Mouse (Mus musculus) left cerebral cortex, postnatal 14 days (tissue): ENCODE data around the gene Evx2. TPM values are rescaled to one million over a fixed set of nuclear protein-coding genes. Genes with fewer than 3 reads are reported as not detected.

Source experiments
- DNase-seq, 2 experiments: peaks; one replicate each; pipeline ENCODE4 v3.0.0; 2021 to 2022; ENCODE audit warnings: low spot score in 2 of 2, mixed read lengths in 1 of 2
- intact Hi-C: fragments of 180-260 bp; cut with DNase I; formaldehyde crosslinking; loops from one replicate; pipeline ENCODE4 v1.15.1; 2025
- total RNA-seq, 2 experiments: library from RNA; stranded (reverse); gene quantifications; 2 replicates each; pipeline ENCODE4 v1.2.3; 2021

The Evx2 gene
- total RNA-seq, 2 experiments from 2014 or later: not detected

DNA sequence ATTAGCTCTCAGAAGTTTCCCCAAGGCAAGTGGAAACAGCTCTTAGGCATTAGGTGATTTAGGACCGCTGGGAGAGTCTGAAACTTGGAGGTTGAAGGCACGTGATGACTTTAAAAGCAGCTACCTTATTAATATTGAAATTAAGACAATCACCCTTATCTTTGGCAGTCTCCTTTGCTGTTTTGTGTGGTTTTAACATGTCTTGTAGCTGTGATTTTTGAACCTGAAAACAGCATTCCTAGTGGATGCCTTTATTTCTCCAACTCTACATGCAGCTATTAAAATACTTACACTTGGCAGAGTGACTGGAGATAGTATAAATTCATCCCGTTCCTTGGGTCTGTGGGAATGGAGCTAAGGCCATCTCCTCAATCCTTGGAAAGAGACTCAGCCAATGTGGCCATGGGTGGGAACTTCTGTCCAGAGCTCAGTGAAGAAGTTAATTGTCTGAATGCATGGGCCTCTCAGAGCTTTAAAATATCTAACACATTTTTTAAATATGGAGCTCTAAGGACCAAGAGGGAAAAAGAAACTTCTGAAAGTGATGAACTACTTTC is 11.4 kb upstream of the Evx2 start:
- intact Hi-C loops: loop anchor here (10.0 kb wide), 1 partner anchor 1396 kb away; the partner anchor contains the start of gene Sp9
- no peak for DNase-seq

DNA sequence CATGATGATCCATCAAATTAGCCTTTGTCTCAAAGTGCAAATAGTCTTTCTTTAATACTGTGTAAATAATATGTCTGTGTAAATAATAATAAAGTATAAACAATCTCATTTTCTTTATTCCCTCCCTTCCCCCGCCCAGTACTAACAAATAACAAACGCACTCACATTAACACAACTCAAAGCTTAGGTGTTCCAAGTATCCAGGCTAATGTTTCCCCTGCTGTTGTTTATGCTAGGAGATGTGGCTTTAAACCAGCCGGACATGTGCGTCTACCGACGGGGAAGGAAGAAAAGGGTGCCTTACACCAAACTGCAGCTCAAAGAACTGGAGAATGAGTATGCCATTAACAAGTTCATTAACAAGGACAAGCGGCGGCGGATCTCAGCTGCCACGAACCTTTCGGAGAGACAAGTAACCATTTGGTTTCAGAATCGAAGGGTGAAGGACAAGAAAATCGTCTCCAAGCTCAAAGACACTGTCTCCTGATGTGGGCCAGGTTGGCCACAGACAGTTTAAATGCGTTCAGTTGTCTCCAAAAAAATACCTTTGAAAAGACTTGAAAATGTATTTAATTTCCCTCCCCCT is 10.4 kb upstream of the Evx2 start:
- no peak for DNase-seq
- intact Hi-C loops: loop anchor here (10.0 kb wide), 2 partner anchors 535 to 1395 kb away; partner anchors contain the start of gene Sp9

DNA sequence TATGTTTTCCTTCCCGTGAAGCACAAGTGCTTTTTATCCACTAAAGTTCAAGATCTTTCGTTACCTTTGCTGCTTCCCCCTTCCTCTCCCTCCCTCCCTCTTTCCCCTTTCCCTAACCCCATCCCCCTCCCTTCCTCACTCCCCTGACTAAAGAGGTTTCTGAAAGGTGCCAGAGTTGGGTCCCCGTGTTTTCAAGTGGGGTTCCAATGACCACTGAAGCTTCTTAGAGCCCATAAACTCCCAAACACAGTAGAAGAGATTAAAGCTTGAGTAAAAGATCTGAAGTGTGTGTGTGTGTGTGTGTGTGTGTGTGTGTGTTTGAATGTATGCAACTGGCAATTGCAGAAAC is 9.8 kb upstream of the Evx2 start:
- intact Hi-C loops: loop anchor here (10.0 kb wide), 1 partner anchor 534 kb away; no protein-coding TSS in a partner anchor
- DNase-seq: no peak

DNA sequence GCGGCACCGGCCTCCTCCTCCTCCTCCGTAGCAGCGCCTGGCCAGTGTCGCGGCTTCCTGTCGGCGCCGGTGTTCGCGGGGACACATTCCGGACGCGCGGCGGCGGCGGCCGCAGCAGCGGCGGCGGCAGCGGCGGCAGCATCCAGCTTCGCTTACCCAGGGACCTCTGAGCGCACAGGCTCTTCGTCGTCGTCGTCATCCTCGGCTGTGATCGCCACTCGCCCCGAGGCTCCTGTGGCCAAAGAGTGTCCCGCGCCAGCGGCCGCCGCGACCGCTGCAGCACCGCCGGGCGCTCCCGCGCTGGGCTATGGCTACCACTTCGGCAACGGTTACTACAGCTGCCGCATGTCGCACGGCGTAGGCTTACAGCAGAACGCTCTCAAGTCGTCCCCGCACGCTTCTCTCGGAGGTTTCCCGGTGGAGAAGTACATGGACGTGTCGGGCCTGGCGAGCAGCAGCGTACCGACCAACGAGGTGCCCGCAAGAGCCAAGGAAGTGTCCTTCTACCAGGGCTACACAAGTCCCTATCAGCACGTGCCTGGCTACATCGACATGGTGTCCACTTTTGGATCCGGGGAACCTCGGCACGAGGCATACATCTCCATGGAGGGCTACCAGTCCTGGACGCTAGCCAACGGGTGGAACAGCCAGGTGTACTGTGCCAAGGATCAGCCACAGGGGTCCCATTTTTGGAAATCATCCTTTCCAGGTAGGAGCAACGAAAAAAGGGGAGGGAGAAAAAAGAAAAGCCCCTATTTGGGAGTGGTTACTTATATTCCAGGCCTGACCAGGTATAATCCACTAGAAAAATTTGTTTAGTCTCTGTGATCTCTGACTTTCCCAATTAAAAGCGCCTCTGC is 9.2 kb upstream of the Evx2 start:
- intact Hi-C loops: loop anchor here (10.0 kb wide), 1 partner anchor 534 kb away; no protein-coding TSS in a partner anchor
- DNase-seq: no peak

DNA sequence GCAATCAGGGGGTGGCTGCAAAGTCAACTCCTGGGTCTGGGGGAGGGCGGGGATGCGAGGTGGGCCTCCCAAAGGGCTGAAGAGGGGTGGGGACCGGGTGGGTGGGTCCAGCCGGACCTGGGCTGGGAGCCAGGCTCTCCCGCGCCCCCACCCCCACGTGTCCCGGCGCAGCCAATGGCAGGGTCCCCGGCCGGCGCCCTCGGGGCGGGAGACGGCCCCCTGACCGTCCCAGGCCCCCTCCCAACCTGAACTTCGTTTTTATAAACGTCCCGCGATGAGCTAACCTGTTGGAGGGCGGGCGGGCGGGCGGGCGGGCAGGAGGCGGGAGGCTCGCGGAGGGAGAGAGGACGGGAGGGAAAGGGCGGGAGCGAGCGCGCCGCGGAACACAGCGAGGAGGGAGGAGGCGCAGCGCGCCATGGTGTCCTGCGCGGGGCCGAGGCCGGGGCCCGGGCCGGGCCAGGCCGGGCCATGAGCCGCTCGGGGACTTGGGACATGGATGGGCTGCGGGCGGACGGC is 8.5 kb upstream of the Evx2 start, which contains the start of gene Hoxd13:
Gene Hoxd13 (plus strand): TSS at position 469 of the 516 bp plus-strand sequence.
- intact Hi-C loops: loop anchor here (10.0 kb wide), 1 partner anchor 533 kb away; no protein-coding TSS in a partner anchor
- no peak for DNase-seq

DNA sequence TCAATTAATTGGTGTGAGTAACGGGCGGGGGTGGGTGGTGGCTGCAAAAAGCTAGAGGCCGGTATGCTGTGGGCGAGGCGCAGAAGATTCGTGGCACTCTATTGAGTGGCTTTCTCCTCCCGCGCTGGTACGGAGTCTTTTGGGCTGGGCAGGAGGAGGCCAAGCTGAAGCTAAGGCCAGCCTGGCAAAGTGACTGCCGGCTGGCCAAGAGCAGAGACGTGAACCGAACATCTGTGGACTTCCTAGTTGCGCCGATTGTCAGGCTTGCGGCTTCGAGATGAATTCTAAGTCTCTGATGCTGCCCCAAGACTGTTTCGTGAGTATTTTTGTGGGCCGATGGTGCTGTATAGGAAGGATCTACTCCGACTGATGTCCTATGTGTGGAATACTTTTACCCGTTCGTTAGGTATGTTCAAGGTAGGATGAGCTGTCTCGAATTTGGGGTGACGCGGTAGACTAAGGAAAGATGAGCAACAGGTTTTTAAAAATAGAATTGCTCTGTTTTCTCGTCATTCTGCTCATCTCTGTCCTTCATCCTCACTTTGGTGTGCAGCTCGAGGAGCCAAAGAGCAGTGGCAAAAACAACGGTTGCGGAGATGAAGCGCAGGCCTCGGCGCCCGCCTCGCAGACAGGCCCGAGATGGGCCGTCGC is 8.0 kb upstream of the Evx2 start:
- intact Hi-C loops: loop anchor here (10.0 kb wide), 1 partner anchor 533 kb away; no protein-coding TSS in a partner anchor
- no peak for DNase-seq

DNA sequence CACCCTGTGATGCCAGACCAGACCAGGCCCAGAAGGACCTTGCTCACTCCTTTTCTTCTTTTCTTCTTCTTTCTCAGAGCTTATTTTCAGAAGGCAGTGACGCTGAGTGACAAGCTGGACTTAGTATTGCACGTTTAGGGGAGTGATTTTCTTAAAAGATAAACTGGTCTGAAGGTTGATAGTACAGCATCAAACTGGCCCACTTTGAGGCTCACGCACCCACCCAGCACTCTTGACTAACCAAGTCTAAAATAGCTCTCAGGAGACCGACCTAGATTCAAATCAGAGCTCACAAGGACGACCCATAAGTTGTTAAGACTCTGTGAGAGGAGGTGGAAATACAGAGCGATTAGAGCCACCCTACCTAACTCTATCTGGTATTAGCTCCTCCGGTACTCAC is 7.1 kb upstream of the Evx2 start:
- DNase-seq: no peak
- intact Hi-C loops: loop anchor here (10.0 kb wide), 1 partner anchor 532 kb away; no protein-coding TSS in a partner anchor

DNA sequence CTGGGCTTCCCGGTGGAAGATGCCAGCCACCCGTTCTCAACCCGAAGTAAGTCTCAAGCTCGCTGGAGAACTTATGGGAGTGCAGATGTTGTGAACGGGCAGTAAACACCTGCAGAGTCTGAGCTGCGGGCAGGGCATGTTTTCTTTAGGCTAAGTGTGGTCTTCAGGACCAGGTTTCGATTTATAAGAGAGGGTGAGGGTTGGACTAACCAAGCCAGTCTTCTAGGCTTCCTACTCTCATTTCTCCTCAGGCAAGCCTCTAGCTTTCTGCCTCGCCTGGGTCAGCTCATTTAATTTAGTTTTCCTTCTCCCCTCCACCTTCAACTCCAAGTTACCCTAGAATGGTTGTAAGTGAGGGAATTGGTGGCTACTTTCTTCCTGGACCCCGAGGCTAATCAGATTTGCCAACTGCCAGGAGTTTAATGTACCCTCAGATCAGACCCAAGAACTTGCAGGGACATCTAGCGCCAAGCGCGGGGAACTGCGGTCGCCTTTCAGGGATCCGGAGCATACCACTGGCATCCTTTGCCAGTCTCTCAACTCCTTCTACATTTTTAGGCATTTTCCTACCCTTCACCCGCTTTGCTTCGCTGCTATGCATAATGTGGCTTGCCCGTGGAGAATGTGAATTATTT is 4.1 kb upstream of the Evx2 start:
- DNase-seq: peak; percentile 51 to 78
- intact Hi-C loops: loop anchor here (2.0 to 10.0 kb wide), 4 partner anchors 529 to 1111 kb away; no protein-coding TSS in a partner anchor

DNA sequence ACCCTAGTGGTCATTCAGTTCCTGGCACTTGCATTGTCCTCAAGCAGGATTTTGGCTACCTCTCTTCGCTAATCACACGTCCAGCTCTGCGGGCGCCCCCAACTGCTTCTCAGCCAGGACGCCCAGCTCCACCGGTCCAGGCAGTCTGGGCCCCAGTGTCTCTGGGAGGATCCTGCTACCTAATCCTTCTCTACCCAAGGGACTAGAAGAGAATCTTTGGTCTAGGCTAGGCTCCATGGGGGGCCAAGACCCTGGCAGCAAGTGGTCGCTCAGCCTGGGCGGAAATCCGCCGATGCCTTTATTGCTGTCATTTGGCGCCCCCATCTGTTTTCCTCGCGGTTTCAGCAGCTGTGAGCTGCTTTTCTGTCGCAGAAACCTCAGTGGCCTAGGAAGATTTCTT is 2.3 kb upstream of the Evx2 start:
- DNase-seq: peak in 1 of 2 experiments; percentile 60
- intact Hi-C loops: loop anchor here (2.0 to 10.0 kb wide), 4 partner anchors 527 to 1109 kb away; no protein-coding TSS in a partner anchor

DNA sequence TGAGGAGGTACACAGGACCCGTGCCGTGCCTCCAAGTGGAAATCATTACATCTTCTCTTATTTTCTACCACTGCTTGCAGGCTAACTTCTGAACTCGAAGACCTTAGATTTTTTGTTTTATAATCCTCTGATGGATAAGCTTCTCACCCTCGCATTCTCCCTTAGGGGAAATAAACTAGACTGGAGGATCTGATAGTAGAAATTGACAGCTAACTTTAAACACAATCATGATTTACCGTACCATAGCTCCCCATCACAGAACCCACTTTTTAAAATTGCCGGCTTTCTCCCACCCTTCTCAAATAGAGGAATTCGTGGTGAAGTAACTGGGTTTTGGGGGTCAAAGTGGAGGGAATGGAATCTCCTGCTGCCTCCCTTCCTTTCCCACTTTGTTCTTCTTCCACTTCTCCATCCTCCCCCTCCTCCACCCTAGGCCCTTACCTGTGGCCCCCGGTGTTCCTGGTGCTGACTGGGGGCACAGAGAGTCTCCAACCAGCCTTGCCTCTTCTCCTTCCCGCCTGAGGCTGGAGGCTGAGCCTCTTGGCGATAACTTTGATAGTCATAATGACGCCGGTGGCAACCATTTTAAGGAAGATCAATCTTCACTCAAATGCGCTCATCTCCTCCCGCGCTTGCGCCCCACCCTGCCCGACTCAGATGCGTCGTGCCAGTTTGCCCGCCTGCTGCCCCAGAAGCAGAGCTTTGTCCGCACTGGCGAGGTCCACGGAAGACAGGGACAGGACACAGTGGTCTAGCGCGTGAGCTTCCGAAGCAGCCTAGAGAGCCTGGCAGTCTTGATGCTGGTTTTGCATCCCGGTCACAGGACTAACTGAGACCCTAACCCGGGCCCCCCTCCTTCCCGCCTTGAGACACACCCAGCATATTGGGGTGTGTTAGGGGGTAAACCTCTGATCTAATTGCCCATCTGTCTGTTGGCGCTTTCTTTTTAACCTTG is 1.3 kb upstream of the Evx2 start:
- no peak for DNase-seq
- intact Hi-C loops: loop anchor here (5.0 to 10.0 kb wide), 2 partner anchors 526 to 1108 kb away; no protein-coding TSS in a partner anchor

DNA sequence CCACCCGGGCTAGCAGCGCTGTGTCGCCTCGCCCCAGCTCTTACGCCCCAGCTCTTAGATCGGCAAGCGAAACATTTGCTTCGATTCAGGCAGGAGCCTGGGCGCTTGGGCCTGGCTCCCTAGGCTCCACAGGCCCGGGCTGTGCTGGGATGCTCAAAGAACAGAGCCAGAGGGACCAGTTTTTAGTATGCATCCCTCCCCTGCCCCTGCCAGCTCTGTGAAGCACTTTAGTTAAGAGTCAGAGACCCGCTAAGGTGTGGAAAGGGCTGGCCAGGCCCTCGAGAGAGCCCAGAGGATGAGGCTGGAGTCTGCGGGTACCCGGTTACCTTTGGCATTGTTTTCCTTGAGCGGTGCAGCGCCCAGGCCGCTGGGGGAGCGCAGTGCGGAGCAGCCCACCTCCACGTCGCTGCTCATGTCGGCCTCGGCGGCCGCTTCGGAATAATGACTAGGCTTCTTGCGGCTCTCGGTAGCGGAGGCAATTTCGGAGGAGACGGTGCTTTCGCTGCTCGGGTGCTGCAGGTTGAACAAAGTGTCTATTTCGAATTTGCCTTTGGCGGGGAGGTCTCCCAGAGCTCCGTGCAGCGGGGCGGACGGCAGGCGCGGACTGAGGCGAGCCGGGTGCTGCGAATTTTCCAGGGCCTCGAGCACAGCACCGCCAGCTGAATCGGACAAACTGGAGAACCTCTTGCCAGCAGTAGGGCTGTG is 538 bp downstream of the Evx2 start:
- intact Hi-C loops: loop anchor here (5.0 kb wide), 1 partner anchor 38 kb away; the partner anchor contains the start of gene Hoxd9
- DNase-seq: no peak

DNA sequence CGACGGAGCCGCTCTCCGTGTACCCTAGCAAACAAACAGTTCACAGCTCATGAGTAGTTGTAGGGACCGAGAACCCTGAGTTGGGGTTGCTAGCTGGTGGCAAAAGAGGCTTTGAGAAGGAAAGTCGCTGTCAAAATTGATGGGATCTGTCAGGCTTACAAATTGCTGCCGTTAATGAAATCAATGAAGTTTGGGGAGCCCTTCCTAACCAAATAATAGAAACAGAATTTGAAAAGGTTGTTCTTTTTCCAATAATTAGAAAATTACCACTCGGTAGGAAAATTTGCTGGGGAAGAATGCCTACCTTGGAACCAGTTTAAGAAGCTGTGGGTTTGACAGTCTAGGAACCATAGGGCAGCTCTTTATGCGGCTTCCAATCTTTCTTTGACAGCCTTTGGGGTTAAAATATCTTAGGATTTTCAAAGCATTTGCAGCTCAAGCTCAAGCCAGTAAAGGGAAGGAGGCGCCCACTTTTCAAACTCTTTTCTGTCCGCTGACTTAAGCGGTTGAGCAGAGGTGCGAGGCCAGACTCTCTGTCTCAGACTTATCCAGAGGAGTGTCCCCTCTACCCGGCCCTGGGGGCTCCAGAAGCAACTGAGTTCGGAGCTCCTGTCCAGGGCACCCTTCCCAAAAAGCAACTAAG is 1.2 kb downstream of the Evx2 start:
- DNase-seq: no peak
- intact Hi-C loops: loop anchor here (5.0 kb wide), 1 partner anchor 39 kb away; the partner anchor contains the start of gene Hoxd9

DNA sequence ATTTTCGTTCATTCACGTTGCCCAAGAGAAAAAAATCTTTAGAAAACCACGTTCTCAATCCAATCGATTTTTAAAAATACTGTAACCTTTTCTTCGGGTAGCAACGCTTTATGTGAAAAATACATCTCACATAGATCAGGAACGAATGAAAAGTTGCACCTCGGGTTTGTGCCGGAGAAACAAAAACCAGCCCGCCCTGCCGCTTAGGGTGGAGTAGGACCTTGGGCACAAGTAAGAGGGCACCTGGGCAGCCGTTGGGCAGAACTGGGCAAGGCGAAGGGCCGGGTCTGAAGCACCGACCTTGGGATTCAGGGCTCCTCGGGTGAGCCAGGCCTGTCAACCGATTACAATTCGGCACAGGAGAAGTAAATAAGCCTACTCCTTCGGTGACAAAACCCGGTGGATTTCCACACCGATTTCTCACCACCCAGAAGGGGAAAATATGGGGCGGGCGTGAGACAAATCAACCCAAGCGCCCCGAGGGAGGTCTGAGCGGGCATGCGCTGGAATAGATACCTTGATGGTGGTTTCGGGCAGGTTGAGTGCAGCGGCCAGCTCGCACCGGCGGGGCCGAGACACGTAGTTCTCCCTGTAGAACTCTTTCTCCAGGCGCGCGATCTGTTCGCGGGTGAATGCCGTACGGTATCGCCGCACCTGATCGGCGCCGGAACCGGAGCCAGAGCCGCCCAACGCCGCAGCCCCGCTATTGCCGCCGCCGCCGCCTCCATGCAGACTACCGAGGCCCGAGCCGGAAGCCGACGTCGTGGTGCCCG is 1.9 kb downstream of the Evx2 start:
- no peak for DNase-seq
- intact Hi-C loops: loop anchor here (5.0 kb wide), 1 partner anchor 40 kb away; the partner anchor contains the start of gene Hoxd9

DNA sequence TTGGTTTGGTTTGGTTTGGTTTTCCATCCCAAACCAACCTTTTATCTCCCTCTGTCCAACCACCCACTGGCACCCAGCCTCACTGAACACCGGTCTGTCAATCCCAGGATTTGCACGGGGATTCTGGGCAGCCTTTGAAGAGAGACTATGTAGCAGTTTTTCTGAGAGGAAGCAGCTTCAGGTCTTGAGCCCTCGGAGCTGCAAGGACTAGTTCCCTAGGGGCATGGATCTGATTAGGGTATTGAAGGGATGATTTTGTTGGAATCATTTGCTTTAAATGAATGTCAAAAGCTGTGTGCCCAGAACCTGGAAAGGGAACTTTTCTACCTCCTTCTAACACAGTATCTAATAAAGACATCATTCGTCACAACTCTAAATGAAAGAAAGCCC is 2.7 kb downstream of the Evx2 start:
- intact Hi-C loops: loop anchor here (5.0 kb wide), 1 partner anchor 41 kb away; the partner anchor contains the start of gene Hoxd9
- DNase-seq: no peak

DNA sequence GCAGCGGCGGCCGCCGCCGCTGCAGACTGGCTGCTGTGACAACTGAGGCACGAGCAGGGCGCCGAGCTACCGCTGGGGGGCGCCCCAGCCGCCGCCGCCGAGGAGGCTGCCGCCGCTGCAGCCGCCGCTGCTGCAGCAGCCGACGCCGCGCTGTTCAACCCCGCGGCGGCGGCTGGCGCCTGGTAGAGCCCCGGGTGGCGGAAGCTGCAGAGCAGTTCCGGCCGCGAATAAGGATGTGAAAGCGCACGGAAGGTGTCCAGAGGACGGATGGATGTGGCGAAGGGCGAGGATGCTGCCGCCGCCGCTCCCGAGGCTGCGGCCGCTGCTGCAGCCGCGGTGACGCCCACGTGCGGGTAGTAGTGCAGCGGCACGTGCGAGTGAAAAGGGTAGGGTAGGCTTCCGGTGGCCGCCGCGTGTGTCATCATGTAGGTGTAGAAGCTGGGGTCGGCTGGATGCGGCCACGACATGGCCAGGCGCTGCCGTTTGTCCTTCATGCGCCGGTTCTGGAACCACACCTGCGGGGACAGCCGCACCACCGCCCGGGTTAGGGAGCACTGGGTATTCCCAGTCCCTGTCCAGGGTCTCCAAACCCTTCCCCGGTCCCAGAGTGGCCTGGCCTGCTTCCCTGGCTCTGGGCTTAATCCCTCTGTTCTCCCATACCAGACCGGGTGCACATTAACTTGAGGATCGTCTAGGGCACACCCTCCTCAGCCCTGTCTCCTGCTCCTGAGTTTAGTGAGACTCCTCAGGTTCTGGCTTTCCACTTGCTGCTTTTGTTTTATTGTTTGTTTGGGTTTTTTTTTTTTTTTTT is 3.3 kb downstream of the Evx2 start:
- intact Hi-C loops: loop anchor here (5.0 kb wide), 1 partner anchor 41 kb away; the partner anchor contains the start of gene Hoxd9

More for the DNA sequence above, 3.3 kb downstream of the Evx2 start:
- DNase-seq: no peak
